Mouse (Mus musculus) B cell, adult 67 days (primary cell): ENCODE data around the gene Cpne6. TPM values are rescaled to one million over a fixed set of nuclear protein-coding genes. Genes with fewer than 3 reads are reported as not detected.

Experiments
- total RNA-seq, 2 experiments: library from RNA; stranded (reverse); gene quantifications; 4 replicates each; pipeline ENCODE4 v1.2.4; 2023

The Cpne6 gene
- total RNA-seq = not detected

GRCm38 (mm10) chr14:55510125-55510731 is at the start of gene Cpne6:
TSS of gene Cpne6 (plus strand) at chr14:55510445.

GRCm38 (mm10) chr14:55478651-55479599 is 31.3 kb upstream of the Cpne6 start, which contains the start of gene Dhrs4:
TSS of gene Dhrs4 (plus strand) at chr14:55478758.

GRCm38 (mm10) chr14:55490361-55491201 is 19.7 kb upstream of the Cpne6 start, which contains the start of gene Carmil3:
TSS of gene Carmil3 (plus strand) at chr14:55490651.

GRCm38 (mm10) chr14:55524785-55525184 is 14.5 kb downstream of the Cpne6 start, which contains the start of gene Nrl:
TSS of gene Nrl (minus strand) at chr14:55524981.

GRCm38 (mm10) chr14:55540067-55540786 is 30.0 kb downstream of the Cpne6 start, which contains the start of gene Pck2:
TSS of gene Pck2 (plus strand) at chr14:55540266.

GRCm38 (mm10) chr14:55559799-55560201 is 49.6 kb downstream of the Cpne6 start, which contains the start of gene Dcaf11:
TSS of gene Dcaf11 (plus strand) at chr14:55560006.

GRCm38 (mm10) chr14:55560202-55561073 is 50.2 kb downstream of the Cpne6 start, which contains the start of gene A730061H03Rik:
TSS of gene A730061H03Rik (minus strand) at chr14:55560406.

Other genes with a start within 250 kb of the Cpne6 start
- gene Dhrs4, start 31.7 kb upstream of the Cpne6 start, total RNA-seq = 10 to 100 TPM; 22.3 to 32.4 TPM
- 1 to 10 TPM; 4.1 to 5.0 TPM for gene Carmil3, start 19.8 kb upstream of the Cpne6 start, total RNA-seq
- gene Nrl, start 14.5 kb downstream of the Cpne6 start, total RNA-seq = not detected
- gene Pck2, start 29.8 kb downstream of the Cpne6 start, total RNA-seq = 10 to 100 TPM; 64.0 to 67.0 TPM
- 10 to 100 TPM; 86.0 to 92.9 TPM for gene Dcaf11, start 49.6 kb downstream of the Cpne6 start, total RNA-seq
- 10 to 100 TPM in 1 of 2 experiments, 1 to 10 TPM in 1; 8.3 to 10.5 TPM for gene A730061H03Rik, start 50.0 kb downstream of the Cpne6 start, total RNA-seq
- gene Fitm1, start 65.2 kb downstream of the Cpne6 start, total RNA-seq = not detected
- 100 to 1,000 TPM; 235 to 258 TPM for gene Psme1, start 67.7 kb downstream of the Cpne6 start, total RNA-seq
- 1 to 10 TPM; 5.3 to 5.5 TPM for gene Emc9, start 74.9 kb downstream of the Cpne6 start, total RNA-seq
- gene Psme2, start 80.7 kb downstream of the Cpne6 start, total RNA-seq = 100 to 1,000 TPM; 310 to 354 TPM
- gene Rnf31, start 81.3 kb downstream of the Cpne6 start, total RNA-seq = 100 to 1,000 TPM; 122 to 132 TPM
- gene Irf9, start 93.1 kb downstream of the Cpne6 start, total RNA-seq = 100 to 1,000 TPM in 1 of 2 experiments, 10 to 100 TPM in 1; 96.0 to 123 TPM
- 1 to 10 TPM in 1 of 2 experiments, under 1 TPM in 1; 0.92 to 1.3 TPM for gene Rec8, start 107.6 kb downstream of the Cpne6 start, total RNA-seq
- gene Ipo4, start 125.5 kb downstream of the Cpne6 start, total RNA-seq = 10 to 100 TPM; 60.2 to 61.5 TPM
- 1 to 10 TPM; 1.7 to 3.5 TPM for gene Gm49378, start 127.5 kb downstream of the Cpne6 start, total RNA-seq
- gene Tm9sf1, start 133.4 kb downstream of the Cpne6 start, total RNA-seq = 10 to 100 TPM; 46.3 to 48.5 TPM
- gene Tssk4, start 139.7 kb downstream of the Cpne6 start, total RNA-seq = 1 to 10 TPM; 2.9 to 4.8 TPM
- gene Mdp1, start 150.1 kb downstream of the Cpne6 start, total RNA-seq = 10 to 100 TPM; 47.2 to 57.2 TPM
- gene Gmpr2, start 161.5 kb downstream of the Cpne6 start, total RNA-seq = 10 to 100 TPM; 28.5 to 30.2 TPM
- 100 to 1,000 TPM; 171 to 189 TPM for gene Nedd8, start 161.7 kb downstream of the Cpne6 start, total RNA-seq
- gene Tinf2, start 171.4 kb downstream of the Cpne6 start, total RNA-seq = 100 to 1,000 TPM; 130 to 157 TPM
- gene Tgm1, start 203.5 kb downstream of the Cpne6 start, total RNA-seq = 1 to 10 TPM; 1.8 to 2.0 TPM
- 10 to 100 TPM; 81.0 to 97.5 TPM for gene Rabggta, start 211.8 kb downstream of the Cpne6 start, total RNA-seq
- 10 to 100 TPM; 25.6 to 29.9 TPM for gene Dhrs1, start 235.2 kb downstream of the Cpne6 start, total RNA-seq
- gene Nop9, start 235.2 kb downstream of the Cpne6 start, total RNA-seq = 10 to 100 TPM; 32.3 to 39.4 TPM
- gene Cideb, start 248.0 kb downstream of the Cpne6 start, total RNA-seq = not detected